Mouse (Mus musculus): ENCODE data around the gene Atp1a2. TPM values are rescaled to one million over a fixed set of nuclear protein-coding genes. Genes with fewer than 3 reads are reported as not detected.

Atp1a2 gene
- polyA plus RNA-seq (2015; fragmentation: Nextera tagmentation; extraction: Ambion mirVana) = 5.7 and 7.5 TPM in 2 replicates

DNA sequence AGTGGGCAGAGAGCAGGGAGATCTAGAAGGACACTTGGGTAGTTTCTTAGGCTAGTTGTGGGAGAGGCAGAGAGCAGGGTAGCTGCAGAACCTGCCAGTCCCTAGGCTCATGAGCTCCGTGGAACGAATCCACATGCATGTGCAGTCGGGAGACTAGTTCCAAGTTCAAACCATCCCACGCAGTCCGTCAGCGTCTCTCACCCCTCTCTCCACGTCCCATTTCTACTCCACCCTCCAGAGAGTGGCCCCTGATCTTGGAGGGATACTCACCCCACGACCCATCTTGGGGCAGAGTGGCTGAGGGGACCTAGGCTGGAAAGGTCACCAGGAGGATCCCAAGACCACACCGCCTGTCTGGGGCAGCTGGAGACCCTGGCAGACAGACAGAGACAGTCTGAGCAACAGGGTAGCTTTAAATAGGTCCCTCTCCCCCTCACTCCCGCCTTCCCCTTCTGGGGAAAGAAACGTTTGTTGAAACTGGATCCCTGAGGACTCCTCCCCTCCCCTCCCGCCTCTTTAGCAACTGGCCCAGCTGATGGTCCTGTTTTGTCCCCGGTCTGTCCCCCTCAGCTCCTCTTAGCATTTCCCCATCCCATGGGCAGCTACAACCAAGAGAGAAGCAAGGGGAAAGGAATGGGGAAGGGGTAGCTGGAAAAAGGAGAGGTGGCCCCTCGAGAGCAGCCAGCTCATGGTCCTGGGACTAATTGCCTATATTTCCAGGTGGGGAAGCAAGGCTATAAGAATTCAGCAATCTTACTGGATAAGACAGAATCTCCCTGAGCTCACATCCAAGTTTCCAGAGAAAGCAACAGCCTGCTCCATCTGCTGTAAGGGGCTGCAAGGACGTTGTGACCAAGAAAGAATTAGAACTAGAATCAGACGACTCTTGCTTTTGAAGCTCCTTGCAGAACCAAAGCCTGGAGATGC is at the start of gene Atp1a2:
Atp1a2 (minus strand) TSS at position 454 of the 927 bp plus-strand sequence.
- no peaks in the 10 kb centered on the region for H3K27me3 ChIP-seq (ENCODE audit: control insufficient read depth, insufficient read depth, low read length)
- no peaks in the 10 kb centered on the region for H3K9me3 ChIP-seq (replicated peaks; ENCODE audit: control insufficient read depth, low read length)
- peak within 1 kb of the TSS; percentile 53 for H3K4me2 ChIP-seq (ENCODE audit: low read depth, low read length)
- H3K27ac ChIP-seq (ENCODE audit: low read length) = peak within 1 kb of the TSS; percentile 34
- peak within 1 kb of the TSS; percentile 36 for H3K4me3 ChIP-seq (replicated peaks; ENCODE audit: low read length)
- H3K9ac ChIP-seq (ENCODE audit: low read length) = peak within 1 kb of the TSS; percentile 51
- ATAC-seq (ENCODE audit: insufficient read depth, low FRiP score) = peak; percentile 63; the same call in 1 of the 2 replicates
- 6% methylated on average over 16 of the region's 16 CpGs for WGBS
- H3K4me1 ChIP-seq (ENCODE audit: control insufficient read depth, insufficient read depth, low read length) = peaks cover 18% of the 10 kb centered on the region
- no peaks in the 10 kb centered on the region for H3K36me3 ChIP-seq (ENCODE audit: control insufficient read depth, insufficient read depth, low read length)

DNA sequence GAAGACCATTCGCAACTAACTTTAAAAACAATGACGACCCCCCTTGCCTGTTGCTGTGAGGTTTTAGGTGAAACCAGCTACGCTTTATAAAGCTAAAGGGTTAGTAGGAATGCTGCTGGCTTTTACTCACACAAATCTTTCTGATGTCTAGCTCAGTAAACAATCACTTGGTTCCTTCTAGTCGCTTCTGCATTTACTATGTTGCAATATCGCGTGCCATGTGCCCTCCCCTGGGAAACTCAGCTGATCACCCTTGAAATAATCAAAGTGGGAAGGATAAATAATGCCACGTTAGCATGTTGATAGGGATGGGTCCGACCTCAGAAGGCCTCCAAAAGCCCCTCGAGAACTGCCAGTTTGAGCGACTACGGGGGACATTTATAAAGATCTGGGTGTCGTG is 49.5 kb upstream of the Atp1a2 start:
- no peak overlapping the region for H3K4me3 ChIP-seq (replicated peaks; ENCODE audit: low read length)
- no peak overlapping the region for H3K9ac ChIP-seq (ENCODE audit: low read length)
- H3K27me3 ChIP-seq (ENCODE audit: control insufficient read depth, insufficient read depth, low read length) = peaks cover 5% of the 10 kb centered on the region
- ATAC-seq (ENCODE audit: insufficient read depth, low FRiP score) = no peak
- H3K9me3 ChIP-seq (replicated peaks; ENCODE audit: control insufficient read depth, low read length) = no peaks in the 10 kb centered on the region
- H3K4me1 ChIP-seq (ENCODE audit: control insufficient read depth, insufficient read depth, low read length) = peaks cover 9% of the 10 kb centered on the region; the same call in 1 of the 2 replicates
- no peak overlapping the region for H3K4me2 ChIP-seq (ENCODE audit: low read depth, low read length)
- no peaks in the 10 kb centered on the region for H3K36me3 ChIP-seq (ENCODE audit: control insufficient read depth, insufficient read depth, low read length)
- WGBS = 82% methylated on average over 12 of the region's 12 CpGs
- H3K27ac ChIP-seq (ENCODE audit: low read length) = no peak overlapping the region

DNA sequence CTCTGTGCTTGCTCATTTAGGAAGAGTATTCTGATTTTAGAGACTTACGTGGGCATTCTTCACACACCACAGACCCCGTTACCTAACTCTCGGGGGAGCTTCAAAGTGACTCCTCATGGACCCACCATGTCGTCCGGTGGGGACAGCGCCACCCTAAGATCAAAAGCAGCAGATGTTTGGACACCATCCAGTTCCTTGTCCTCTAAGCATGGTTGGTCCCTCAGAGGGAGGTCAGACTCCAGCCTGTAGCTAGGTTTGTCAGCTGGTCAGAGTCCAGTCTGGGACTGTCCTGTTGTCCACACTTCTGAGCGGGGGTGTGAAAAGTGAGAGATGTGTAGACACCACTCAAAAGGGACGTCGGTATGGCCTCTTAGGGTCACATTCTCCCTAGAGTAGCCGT is 48.8 kb upstream of the Atp1a2 start:
- ATAC-seq (ENCODE audit: insufficient read depth, low FRiP score) = no peak
- no peaks in the 10 kb centered on the region for H3K36me3 ChIP-seq (ENCODE audit: control insufficient read depth, insufficient read depth, low read length)
- 81% methylated on average over 10 of the region's 10 CpGs for WGBS
- H3K9ac ChIP-seq (ENCODE audit: low read length) = no peak overlapping the region
- no peak overlapping the region for H3K27ac ChIP-seq (ENCODE audit: low read length)
- H3K4me3 ChIP-seq (replicated peaks; ENCODE audit: low read length) = no peak overlapping the region
- H3K4me2 ChIP-seq (ENCODE audit: low read depth, low read length) = no peak overlapping the region
- H3K27me3 ChIP-seq (ENCODE audit: control insufficient read depth, insufficient read depth, low read length) = peaks cover 12% of the 10 kb centered on the region
- no peaks in the 10 kb centered on the region for H3K9me3 ChIP-seq (replicated peaks; ENCODE audit: control insufficient read depth, low read length)
- peaks cover 9% of the 10 kb centered on the region; the same call in 1 of the 2 replicates for H3K4me1 ChIP-seq (ENCODE audit: control insufficient read depth, insufficient read depth, low read length)

DNA sequence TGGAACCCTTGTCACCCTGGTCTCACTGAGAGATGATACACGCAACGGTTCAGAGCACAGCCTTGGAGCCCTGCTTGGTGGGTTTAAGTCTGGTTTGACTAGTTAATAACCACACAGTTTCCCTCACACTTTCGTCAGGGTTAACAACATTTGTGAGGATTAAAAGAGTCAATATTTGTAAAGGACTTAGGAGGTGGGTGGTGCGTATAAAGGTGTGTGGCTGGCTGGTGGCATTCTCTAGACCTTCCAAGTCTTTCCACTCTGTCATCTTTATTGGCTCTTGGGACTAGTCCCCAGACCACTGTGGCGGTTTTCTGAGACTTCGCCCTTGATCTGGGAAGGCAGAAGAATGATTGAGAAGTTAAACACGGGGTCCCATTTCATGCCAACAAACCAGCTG is 47.0 kb upstream of the Atp1a2 start:
- H3K27me3 ChIP-seq (ENCODE audit: control insufficient read depth, insufficient read depth, low read length) = peaks cover 25% of the 10 kb centered on the region
- ATAC-seq (ENCODE audit: insufficient read depth, low FRiP score) = peak; percentile 45; the same call in 1 of the 2 replicates
- H3K27ac ChIP-seq (ENCODE audit: low read length) = no peak overlapping the region
- no peaks in the 10 kb centered on the region for H3K36me3 ChIP-seq (ENCODE audit: control insufficient read depth, insufficient read depth, low read length)
- H3K4me3 ChIP-seq (replicated peaks; ENCODE audit: low read length) = no peak overlapping the region
- WGBS = 51% methylated on average over 7 of the region's 7 CpGs
- no peak overlapping the region for H3K9ac ChIP-seq (ENCODE audit: low read length)
- no peak overlapping the region for H3K4me2 ChIP-seq (ENCODE audit: low read depth, low read length)
- peaks cover 4% of the 10 kb centered on the region for H3K4me1 ChIP-seq (ENCODE audit: control insufficient read depth, insufficient read depth, low read length)
- H3K9me3 ChIP-seq (replicated peaks; ENCODE audit: control insufficient read depth, low read length) = no peaks in the 10 kb centered on the region

DNA sequence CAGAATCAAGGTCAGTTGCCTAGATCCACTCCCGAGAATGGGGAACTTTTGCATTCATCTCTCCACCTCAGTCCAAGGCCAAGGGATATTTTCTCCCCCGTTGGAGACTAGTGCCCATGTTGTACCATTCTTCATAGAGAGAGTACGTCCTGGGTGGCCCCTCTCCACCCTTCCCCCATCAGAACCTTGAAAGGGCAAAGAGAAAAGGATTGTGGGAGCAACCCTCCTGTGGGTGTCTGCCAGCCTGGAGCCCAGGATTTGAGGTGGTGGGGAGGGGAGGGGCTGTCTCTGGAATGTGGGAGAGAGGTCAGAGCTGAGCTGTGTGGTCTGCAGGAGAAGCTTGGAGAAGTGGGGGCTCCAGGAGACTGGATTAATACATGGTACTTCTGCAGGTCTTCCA is 46.0 kb upstream of the Atp1a2 start:
- H3K4me1 ChIP-seq (ENCODE audit: control insufficient read depth, insufficient read depth, low read length) = peaks cover 4% of the 10 kb centered on the region
- no peak overlapping the region for H3K9ac ChIP-seq (ENCODE audit: low read length)
- no peak overlapping the region for H3K4me3 ChIP-seq (replicated peaks; ENCODE audit: low read length)
- 48% methylated on average over 3 of the region's 3 CpGs for WGBS
- H3K36me3 ChIP-seq (ENCODE audit: control insufficient read depth, insufficient read depth, low read length) = no peaks in the 10 kb centered on the region
- peaks cover 27% of the 10 kb centered on the region for H3K27me3 ChIP-seq (ENCODE audit: control insufficient read depth, insufficient read depth, low read length)
- no peak overlapping the region for H3K27ac ChIP-seq (ENCODE audit: low read length)
- no peak overlapping the region for H3K4me2 ChIP-seq (ENCODE audit: low read depth, low read length)
- ATAC-seq (ENCODE audit: insufficient read depth, low FRiP score) = no peak
- H3K9me3 ChIP-seq (replicated peaks; ENCODE audit: control insufficient read depth, low read length) = no peaks in the 10 kb centered on the region

DNA sequence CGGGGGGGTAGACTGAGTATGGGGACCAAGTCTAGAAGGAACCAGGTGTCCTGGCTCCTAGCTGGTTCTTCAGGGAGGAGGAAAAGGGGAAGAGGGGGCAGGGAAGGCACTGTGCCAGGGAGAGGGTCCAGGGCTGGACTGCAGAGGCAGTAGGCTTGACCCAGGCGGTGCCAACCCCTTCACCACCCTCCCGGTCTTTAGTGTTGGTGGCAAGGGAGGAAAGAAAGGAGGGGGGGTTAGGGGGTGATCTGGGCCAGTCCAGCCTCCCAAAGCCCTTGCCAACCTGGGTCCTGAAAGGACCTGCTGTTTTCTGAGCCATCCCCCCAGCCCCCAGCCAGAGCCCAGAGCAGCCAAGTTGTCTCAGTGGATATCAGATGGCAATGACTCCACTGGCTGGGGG is 44.9 kb upstream of the Atp1a2 start:
- 86% methylated on average over 3 of the region's 3 CpGs for WGBS
- H3K9ac ChIP-seq (ENCODE audit: low read length) = no peak overlapping the region

DNA sequence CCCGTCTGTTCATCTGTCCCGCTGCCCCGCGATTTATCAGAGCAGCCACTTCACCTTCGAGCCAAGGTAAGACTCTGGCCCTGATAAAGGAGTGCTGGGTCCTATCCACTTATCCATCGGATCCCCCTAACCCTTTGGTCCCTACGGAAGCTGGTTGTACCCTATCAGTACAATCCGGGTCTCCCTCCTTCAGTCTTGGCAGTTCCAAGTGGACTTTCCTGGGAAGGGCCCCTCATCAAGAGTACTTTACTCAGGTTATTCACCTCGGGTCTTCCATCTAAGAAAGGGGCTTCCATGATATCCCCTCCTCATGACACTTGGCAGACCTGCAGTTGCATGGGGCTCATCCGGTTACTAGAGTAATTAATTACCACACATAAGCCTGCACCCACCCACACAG is 43.5 kb upstream of the Atp1a2 start:
- peaks cover 27% of the 10 kb centered on the region for H3K27me3 ChIP-seq (ENCODE audit: control insufficient read depth, insufficient read depth, low read length)
- ATAC-seq (ENCODE audit: insufficient read depth, low FRiP score) = no peak
- peak overlapping the region; percentile 47 for H3K4me3 ChIP-seq (replicated peaks; ENCODE audit: low read length)
- WGBS = 12% methylated on average over 10 of the region's 10 CpGs
- H3K27ac ChIP-seq (ENCODE audit: low read length) = no peak overlapping the region
- H3K4me1 ChIP-seq (ENCODE audit: control insufficient read depth, insufficient read depth, low read length) = peaks cover 4% of the 10 kb centered on the region
- H3K4me2 ChIP-seq (ENCODE audit: low read depth, low read length) = peak overlapping the region; percentile 59
- H3K9ac ChIP-seq (ENCODE audit: low read length) = no peak overlapping the region; the same call in 1 of the 2 replicates
- no peaks in the 10 kb centered on the region for H3K9me3 ChIP-seq (replicated peaks; ENCODE audit: control insufficient read depth, low read length)
- no peaks in the 10 kb centered on the region for H3K36me3 ChIP-seq (ENCODE audit: control insufficient read depth, insufficient read depth, low read length)

More for the DNA sequence above, 44.9 kb upstream of the Atp1a2 start:
- no peaks in the 10 kb centered on the region for H3K9me3 ChIP-seq (replicated peaks; ENCODE audit: control insufficient read depth, low read length)
- no peak overlapping the region for H3K4me2 ChIP-seq (ENCODE audit: low read depth, low read length)
- H3K4me1 ChIP-seq (ENCODE audit: control insufficient read depth, insufficient read depth, low read length) = peaks cover 4% of the 10 kb centered on the region
- no peak for ATAC-seq (ENCODE audit: insufficient read depth, low FRiP score)
- H3K36me3 ChIP-seq (ENCODE audit: control insufficient read depth, insufficient read depth, low read length) = no peaks in the 10 kb centered on the region
- H3K27me3 ChIP-seq (ENCODE audit: control insufficient read depth, insufficient read depth, low read length) = peaks cover 27% of the 10 kb centered on the region
- no peak overlapping the region for H3K4me3 ChIP-seq (replicated peaks; ENCODE audit: low read length)
- no peak overlapping the region for H3K27ac ChIP-seq (ENCODE audit: low read length)

DNA sequence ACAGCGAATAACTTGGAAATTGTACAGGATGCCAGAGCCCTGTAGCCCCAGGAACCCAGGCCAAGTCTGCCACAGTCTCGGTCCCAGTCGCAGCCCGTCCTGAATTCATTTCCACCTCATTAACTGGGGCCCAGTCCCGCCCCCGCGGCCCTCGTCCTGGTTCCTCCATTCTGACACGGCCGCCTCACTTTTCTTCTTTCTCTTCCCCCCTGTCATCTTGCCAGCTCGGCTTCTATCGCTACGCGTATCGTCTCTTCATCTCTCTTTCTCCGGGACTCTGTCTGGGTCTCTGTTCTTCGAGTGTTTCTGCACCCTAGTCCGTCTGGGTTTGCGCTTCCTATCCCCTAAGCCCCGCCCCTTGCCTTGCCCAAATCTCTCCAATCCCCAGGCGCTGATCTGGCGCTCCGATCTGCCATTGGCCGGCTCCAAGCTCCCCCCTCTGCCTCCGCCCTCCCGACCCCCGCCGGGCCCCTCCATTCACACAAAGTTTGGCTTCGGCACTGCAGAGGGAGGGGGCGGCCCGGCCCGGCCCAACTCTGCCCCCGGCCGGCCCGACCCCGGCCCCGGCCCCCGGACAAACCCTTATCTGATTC is 43.0 kb upstream of the Atp1a2 start, which contains the start of gene Kcnj10:
Kcnj10 (plus strand) TSS at position 482 of the 593 bp plus-strand sequence.
- Histone ChIP-seq H3K27ac (ENCODE audit: low read length) (no peak within 1 kb of the TSS), H3K9ac (ENCODE audit: low read length) (peak within 1 kb of the TSS; percentile 17; the same call in 1 of the 2 replicates), H3K9me3 (replicated peaks; ENCODE audit: control insufficient read depth, low read length) (no peaks in the 10 kb centered on the region), H3K27me3 (ENCODE audit: control insufficient read depth, insufficient read depth, low read length) (peaks cover 27% of the 10 kb centered on the region), H3K36me3 (ENCODE audit: control insufficient read depth, insufficient read depth, low read length) (no peaks in the 10 kb centered on the region), H3K4me1 (ENCODE audit: control insufficient read depth, insufficient read depth, low read length) (peaks cover 4% of the 10 kb centered on the region), H3K4me2 (ENCODE audit: low read depth, low read length) (peak within 1 kb of the TSS; percentile 59), H3K4me3 (replicated peaks; ENCODE audit: low read length) (peak within 1 kb of the TSS; percentile 47)
- WGBS = 2% methylated on average over 37 of the region's 38 CpGs
- ATAC-seq (ENCODE audit: insufficient read depth, low FRiP score) = peak; percentile 84; the same call in 1 of the 2 replicates
